Mouse (Mus musculus) urinary bladder, postnatal 25 days (tissue): ENCODE data around the gene Alpk1.

Source experiments
- DNase-seq: peaks from one replicate; pipeline ENCODE4 v3.0.0; 2022; ENCODE audit warnings: low spot score

Gene Alpk1

GRCm38 (mm10) chr3:127630190-127630589 is 150.1 kb downstream of the Alpk1 start:
- no peak for DNase-seq

- DNase-seq: no peak
Measured at GRCm38 (mm10) chr3:127628311-127629184, 151.8 kb downstream of the Alpk1 start.

- DNase-seq: no peak
Measured at GRCm38 (mm10) chr3:127627956-127628310, 152.4 kb downstream of the Alpk1 start.

- DNase-seq: no peak
Measured at GRCm38 (mm10) chr3:127627151-127627955, 153.0 kb downstream of the Alpk1 start.

- no peak for DNase-seq
Measured at GRCm38 (mm10) chr3:127626524-127626923, 153.8 kb downstream of the Alpk1 start.

GRCm38 (mm10) chr3:127625701-127626399 is 154.5 kb downstream of the Alpk1 start:
- DNase-seq: no peak

GRCm38 (mm10) chr3:127625296-127625695 is 155.0 kb downstream of the Alpk1 start:
- peak; percentile 75 for DNase-seq
